Mouse (Mus musculus): ENCODE results near the gene Hist2h2aa2. TPM values are rescaled to one million over a fixed set of nuclear protein-coding genes. Genes with fewer than 3 reads are reported as not detected.

Hist2h2aa2 gene
- polyA plus RNA-seq (2014; fragmentation: Illumina TruSeq; extraction: RNeasy Lipid Tissue Mini Kit (QIAGEN cat#74804)): not detected

DNA sequence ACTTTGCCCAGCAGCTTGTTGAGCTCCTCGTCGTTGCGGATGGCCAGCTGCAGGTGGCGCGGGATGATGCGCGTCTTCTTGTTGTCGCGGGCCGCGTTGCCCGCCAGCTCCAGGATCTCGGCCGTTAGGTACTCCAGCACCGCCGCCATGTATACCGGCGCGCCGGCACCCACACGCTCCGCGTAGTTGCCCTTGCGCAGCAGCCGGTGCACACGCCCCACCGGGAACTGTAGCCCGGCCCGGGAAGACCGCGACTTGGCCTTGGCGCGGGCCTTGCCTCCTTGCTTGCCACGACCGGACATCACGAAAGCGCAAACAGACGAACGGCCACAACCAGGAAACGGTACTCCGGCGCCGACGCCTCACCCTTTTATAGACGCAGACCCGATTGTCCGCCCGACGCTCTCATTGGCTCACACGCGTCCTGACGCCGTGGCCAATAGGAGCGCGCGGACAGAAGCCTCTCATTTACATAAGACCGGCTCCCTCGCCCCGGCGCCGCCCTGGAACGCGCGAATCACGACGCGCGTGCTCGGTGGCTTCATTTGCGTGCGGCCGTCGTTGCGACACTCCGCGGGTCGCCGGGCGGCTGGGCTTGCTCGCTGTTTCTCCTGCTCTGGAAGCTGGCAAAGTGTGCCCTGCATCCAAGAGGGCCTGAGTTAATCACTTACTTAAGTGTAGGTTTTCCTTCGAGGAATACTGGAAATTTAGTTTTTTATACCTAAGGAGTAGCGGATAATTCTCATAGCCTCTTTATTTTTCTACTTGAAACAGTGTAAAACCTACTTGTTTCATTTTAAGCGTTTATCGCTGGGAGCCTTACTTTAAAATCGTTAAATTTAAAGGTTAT, at the start of gene Hist2h2aa2:
Gene Hist2h2aa2 (minus strand): TSS at position 328 of the 850 bp plus-strand sequence.

DNA sequence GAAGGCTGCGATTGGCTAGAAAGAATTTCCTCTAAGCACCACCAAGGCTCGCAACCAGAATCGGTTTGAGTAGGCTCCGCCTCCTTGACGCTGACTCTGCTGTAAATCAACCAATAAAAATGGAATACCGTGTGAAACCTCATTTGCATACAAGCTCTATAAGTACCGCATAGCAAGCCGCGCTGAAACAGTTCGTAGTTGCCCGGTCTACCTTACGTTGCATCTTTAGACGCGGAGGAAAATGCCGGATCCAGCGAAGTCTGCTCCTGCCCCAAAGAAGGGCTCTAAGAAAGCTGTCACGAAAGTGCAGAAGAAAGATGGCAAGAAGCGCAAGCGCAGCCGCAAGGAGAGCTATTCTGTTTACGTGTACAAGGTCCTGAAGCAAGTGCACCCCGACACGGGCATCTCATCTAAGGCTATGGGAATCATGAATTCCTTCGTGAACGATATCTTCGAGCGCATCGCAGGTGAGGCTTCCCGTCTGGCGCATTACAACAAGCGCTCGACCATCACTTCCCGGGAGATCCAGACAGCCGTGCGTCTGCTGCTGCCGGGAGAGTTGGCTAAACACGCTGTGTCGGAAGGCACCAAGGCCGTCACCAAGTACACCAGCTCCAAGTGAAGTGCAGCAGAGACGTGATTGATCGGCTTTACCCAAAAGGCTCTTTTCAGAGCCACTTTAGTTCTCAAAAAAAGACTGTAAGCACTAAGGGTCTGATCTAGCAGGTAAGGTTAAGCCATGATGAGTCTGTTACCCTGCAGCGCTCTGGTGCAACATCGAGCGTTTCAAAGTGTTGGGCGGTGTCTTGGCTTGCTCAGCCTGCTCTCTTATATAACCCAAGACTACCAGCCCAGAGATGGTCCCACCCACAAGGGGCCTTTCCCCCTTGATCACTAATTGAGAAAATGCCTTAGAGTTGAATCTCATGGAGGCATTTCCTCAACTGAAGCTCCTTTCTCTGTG, 29.7 kb upstream of the Hist2h2aa2 start, which contains the start of gene Hist2h2bb:
Gene Hist2h2bb (plus strand): TSS at position 242 of the 964 bp plus-strand sequence.

DNA sequence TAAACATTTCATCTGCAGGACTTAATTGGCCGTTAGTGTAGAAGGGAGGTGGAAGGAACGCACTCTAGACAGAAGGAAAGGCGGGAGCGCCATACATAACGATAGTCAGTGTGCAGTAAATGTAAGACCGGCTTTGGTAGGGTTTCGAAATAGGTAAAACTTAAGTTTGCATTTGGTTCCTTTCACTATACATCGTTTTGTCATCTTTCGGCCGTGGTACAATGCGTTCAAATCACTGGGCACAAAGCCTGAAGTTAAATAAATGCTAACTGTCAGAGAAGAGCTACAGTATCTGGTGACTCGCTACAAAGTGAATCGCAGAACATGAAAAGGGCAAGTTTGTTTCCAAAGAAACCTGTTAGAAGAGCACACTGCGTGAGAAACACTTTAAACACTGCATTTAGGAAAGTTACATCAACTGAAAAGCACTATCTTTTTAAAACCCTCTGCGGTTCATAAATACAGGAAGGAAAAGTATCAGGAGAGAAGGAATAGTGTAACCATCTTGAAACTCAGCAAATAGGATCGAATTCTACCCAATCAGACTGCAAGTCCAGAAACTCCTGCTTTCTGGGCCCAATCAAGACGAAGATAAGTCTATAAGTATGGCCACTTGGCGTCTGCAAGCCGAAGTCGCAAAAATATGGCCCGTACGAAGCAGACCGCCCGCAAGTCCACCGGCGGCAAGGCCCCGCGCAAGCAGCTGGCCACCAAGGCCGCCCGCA, 28.1 kb upstream of the Hist2h2aa2 start, which contains the start of gene Hist2h3b:
Gene Hist2h3b (plus strand): TSS at position 604 of the 725 bp plus-strand sequence.

GRCm38 (mm10) chr3:96262979-96263550, 23.0 kb upstream of the Hist2h2aa2 start, which contains the start of gene Hist2h4:
Gene Hist2h4, minus strand, starts transcription at chr3:96263311.

GRCm38 (mm10) chr3:96246427-96246856, 6.4 kb upstream of the Hist2h2aa2 start, which contains the start of gene Hist2h3c1:
Gene Hist2h3c1, plus strand, starts transcription at chr3:96246685.

DNA sequence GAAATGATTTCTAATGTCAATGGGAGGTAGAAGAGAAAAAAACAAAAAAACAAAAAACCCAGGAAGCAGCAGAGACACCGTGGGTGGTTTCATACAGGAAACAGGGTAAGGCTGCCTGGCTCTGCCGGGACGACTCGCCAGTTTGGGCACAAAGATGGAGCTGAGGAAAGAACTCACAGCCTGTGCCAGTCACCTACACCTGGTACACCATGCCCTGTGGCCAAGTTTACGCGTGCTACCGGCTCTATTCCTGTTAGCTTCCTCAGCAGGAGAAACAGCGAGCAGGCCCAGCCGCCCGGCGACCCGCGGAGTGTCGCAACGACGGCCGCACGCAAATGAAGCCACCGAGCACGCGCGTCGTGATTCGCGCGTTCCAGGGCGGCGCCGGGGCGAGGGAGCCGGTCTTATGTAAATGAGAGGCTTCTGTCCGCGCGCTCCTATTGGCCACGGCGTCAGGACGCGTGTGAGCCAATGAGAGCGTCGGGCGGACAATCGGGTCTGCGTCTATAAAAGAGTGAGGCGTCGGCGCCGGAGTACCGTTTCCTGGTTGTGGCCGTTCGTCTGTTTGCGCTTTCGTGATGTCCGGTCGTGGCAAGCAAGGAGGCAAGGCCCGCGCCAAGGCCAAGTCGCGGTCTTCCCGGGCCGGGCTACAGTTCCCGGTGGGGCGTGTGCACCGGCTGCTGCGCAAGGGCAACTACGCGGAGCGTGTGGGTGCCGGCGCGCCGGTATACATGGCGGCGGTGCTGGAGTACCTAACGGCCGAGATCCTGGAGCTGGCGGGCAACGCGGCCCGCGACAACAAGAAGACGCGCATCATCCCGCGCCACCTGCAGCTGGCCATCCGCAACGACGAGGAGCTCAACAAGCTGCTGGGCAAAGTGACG, 5.2 kb upstream of the Hist2h2aa2 start, which contains the start of gene Hist2h2aa1:
Gene Hist2h2aa1 (plus strand): TSS at position 495 of the 884 bp plus-strand sequence.

DNA sequence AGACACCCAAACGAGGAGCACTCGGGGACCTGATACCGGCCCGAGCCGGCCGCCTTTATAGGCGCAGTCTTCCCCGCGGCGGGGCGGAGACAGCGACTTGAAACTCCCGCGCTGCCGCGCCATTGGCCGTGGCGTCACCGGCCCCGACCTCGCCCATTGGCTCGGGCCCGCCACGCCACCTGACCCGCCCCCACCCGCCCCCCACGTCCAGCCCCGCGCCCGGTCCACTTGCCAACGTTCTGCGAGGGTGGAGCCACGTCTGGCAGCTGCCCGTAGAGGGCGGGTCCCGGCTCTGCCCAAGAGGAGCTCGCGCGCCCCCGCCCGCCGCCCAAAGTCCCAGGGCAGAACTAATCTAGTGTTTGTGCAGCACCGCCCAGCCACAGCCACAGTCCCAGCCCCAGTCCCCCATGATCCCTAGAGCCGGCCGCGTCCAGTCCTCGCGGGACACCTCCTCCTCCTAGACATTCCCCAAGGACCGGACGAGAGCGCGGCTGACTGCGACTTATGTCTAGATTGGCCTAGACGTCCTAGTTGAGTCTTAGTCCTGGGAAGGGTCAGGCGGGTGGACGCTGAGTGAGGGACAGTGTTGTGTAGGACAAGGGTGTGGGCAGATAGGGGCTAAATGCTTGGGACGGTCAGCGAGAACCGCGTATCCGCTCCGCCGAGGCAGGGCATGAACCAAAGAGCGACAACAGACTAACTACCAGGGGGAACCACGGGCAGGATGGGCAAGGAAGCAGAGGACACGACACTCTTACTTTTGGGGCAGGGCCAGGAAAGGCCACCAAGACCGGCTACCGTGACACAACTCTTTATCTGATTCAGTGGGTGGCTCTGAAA, 902 bp downstream of the Hist2h2aa2 start, which contains the start of gene Hist2h3c2:
Gene Hist2h3c2 (minus strand): TSS at position 174 of the 840 bp plus-strand sequence.

DNA sequence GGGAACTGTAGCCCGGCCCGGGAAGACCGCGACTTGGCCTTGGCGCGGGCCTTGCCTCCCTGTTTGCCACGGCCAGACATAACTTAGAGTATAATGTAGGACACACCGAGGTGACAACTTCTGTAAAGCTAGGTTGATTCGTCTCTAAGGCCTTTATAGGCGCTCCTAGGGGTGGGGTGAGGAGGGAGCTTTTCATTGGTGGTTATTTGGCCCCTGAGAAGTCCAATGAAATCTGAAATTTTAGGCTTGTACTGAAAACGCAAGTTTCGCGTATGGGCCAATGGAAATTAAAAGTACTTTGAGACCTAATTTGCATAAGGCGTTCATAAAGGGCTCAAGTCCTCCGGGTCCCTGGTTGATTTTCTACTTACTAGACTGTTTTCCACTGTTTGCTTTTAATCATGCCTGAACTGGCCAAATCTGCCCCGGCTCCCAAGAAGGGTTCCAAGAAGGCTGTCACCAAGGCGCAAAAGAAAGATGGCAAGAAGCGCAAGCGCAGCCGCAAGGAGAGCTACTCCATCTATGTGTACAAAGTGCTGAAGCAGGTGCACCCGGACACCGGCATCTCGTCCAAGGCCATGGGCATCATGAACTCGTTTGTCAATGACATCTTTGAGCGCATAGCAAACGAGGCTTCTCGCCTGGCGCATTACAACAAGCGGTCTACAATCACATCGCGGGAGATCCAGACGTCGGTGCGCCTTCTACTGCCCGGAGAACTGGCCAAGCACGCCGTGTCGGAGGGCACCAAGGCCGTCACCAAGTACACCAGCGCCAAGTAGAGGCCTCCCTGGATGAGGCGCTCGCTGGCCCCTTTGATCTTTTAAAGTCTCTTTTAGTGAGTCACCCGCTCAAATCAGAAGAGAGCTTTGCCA, 19.1 kb downstream of the Hist2h2aa2 start, which contains the start of the genes Hist2h2ac and Hist2h2be:
Gene Hist2h2ac (minus strand): TSS at position 116 of the 875 bp plus-strand sequence.
Gene Hist2h2be (plus strand): TSS at position 355 of the 875 bp plus-strand sequence.

GRCm38 (mm10) chr3:96219661-96220130, 20.4 kb downstream of the Hist2h2aa2 start, which contains the start of the genes Bola1 and Hist2h2ab:
Gene Bola1, minus strand, starts transcription at chr3:96219709.
Gene Hist2h2ab, plus strand, starts transcription at chr3:96219865.

Other genes with a start within 250 kb of the Hist2h2aa2 start
- 12.5 TPM for gene Plekho1, start 244.3 kb downstream of the Hist2h2aa2 start, polyA plus RNA-seq (2014; fragmentation: Illumina TruSeq; extraction: RNeasy Lipid Tissue Mini Kit (QIAGEN cat#74804))
- gene Vps45, start 181.8 kb downstream of the Hist2h2aa2 start, polyA plus RNA-seq (2014; fragmentation: Illumina TruSeq; extraction: RNeasy Lipid Tissue Mini Kit (QIAGEN cat#74804)): 51.8 TPM
- 30.3 TPM for gene Otud7b, start 135.7 kb downstream of the Hist2h2aa2 start, polyA plus RNA-seq (2014; fragmentation: Illumina TruSeq; extraction: RNeasy Lipid Tissue Mini Kit (QIAGEN cat#74804))
- 3.4 TPM for gene Mtmr11, start 78.3 kb downstream of the Hist2h2aa2 start, polyA plus RNA-seq (2014; fragmentation: Illumina TruSeq; extraction: RNeasy Lipid Tissue Mini Kit (QIAGEN cat#74804))
- 19.9 TPM for gene Sf3b4, start 67.9 kb downstream of the Hist2h2aa2 start, polyA plus RNA-seq (2014; fragmentation: Illumina TruSeq; extraction: RNeasy Lipid Tissue Mini Kit (QIAGEN cat#74804))
- gene Sv2a, start 59.1 kb downstream of the Hist2h2aa2 start, polyA plus RNA-seq (2014; fragmentation: Illumina TruSeq; extraction: RNeasy Lipid Tissue Mini Kit (QIAGEN cat#74804)): 0.20 TPM
- 3.5 TPM for gene Bola1, start 20.6 kb downstream of the Hist2h2aa2 start, polyA plus RNA-seq (2014; fragmentation: Illumina TruSeq; extraction: RNeasy Lipid Tissue Mini Kit (QIAGEN cat#74804))
- not detected for gene Hist2h2ab, start 20.4 kb downstream of the Hist2h2aa2 start, polyA plus RNA-seq (2014; fragmentation: Illumina TruSeq; extraction: RNeasy Lipid Tissue Mini Kit (QIAGEN cat#74804))
- gene Hist2h2ac, start 19.4 kb downstream of the Hist2h2aa2 start, polyA plus RNA-seq (2014; fragmentation: Illumina TruSeq; extraction: RNeasy Lipid Tissue Mini Kit (QIAGEN cat#74804)): not detected
- gene Hist2h2be, start 19.2 kb downstream of the Hist2h2aa2 start, polyA plus RNA-seq (2014; fragmentation: Illumina TruSeq; extraction: RNeasy Lipid Tissue Mini Kit (QIAGEN cat#74804)): 23.4 TPM
- 1.5 TPM for gene Hist2h3c2, start 1.1 kb downstream of the Hist2h2aa2 start, polyA plus RNA-seq (2014; fragmentation: Illumina TruSeq; extraction: RNeasy Lipid Tissue Mini Kit (QIAGEN cat#74804))
- gene Hist2h2aa1, start 5.2 kb upstream of the Hist2h2aa2 start, polyA plus RNA-seq (2014; fragmentation: Illumina TruSeq; extraction: RNeasy Lipid Tissue Mini Kit (QIAGEN cat#74804)): not detected
- 26.3 TPM for gene Hist2h3c1, start 6.4 kb upstream of the Hist2h2aa2 start, polyA plus RNA-seq (2014; fragmentation: Illumina TruSeq; extraction: RNeasy Lipid Tissue Mini Kit (QIAGEN cat#74804))
- gene Hist2h4, start 23.0 kb upstream of the Hist2h2aa2 start, polyA plus RNA-seq (2014; fragmentation: Illumina TruSeq; extraction: RNeasy Lipid Tissue Mini Kit (QIAGEN cat#74804)): not detected
- gene Hist2h3b, start 28.4 kb upstream of the Hist2h2aa2 start, polyA plus RNA-seq (2014; fragmentation: Illumina TruSeq; extraction: RNeasy Lipid Tissue Mini Kit (QIAGEN cat#74804)): not detected
- gene Hist2h2bb, start 29.5 kb upstream of the Hist2h2aa2 start, polyA plus RNA-seq (2014; fragmentation: Illumina TruSeq; extraction: RNeasy Lipid Tissue Mini Kit (QIAGEN cat#74804)): not detected
- 1.3 TPM for gene Fcgr1, start 53.7 kb upstream of the Hist2h2aa2 start, polyA plus RNA-seq (2014; fragmentation: Illumina TruSeq; extraction: RNeasy Lipid Tissue Mini Kit (QIAGEN cat#74804))
- not detected for gene BC107364, start 212.0 kb upstream of the Hist2h2aa2 start, polyA plus RNA-seq (2014; fragmentation: Illumina TruSeq; extraction: RNeasy Lipid Tissue Mini Kit (QIAGEN cat#74804))

Data from ovary, adult 10 weeks (tissue).